Mouse (Mus musculus): Measurements from ENCODE around the gene Fbxw11.
"Not testable (repeated sequence)": the region's sequence is repeated elsewhere in the genome, so short reads cannot be mapped to it uniquely, and the experiment has no call there.

Fbxw11 gene

GRCm38 (mm10) chr11:32708739-32709501 is 66.4 kb downstream of the Fbxw11 start:
- DNase-seq (ENCODE audit: low spot score in 2 of 2), result no peak

GRCm38 (mm10) chr11:32709563-32709962 is 67.0 kb downstream of the Fbxw11 start:
- DNase-seq (ENCODE audit: low spot score in 2 of 2), result no peak

- no peak for DNase-seq (ENCODE audit: low spot score in 2 of 2)
These were observed 71.7 kb downstream of the Fbxw11 start for GRCm38 (mm10) chr11:32714230-32714629.

- DNase-seq (ENCODE audit: low spot score in 2 of 2), result no peak
These were observed 72.4 kb downstream of the Fbxw11 start for GRCm38 (mm10) chr11:32714896-32715295.

- DNase-seq (ENCODE audit: low spot score in 2 of 2), result no peak
These were observed 73.0 kb downstream of the Fbxw11 start for GRCm38 (mm10) chr11:32715495-32715894.

- no peak for DNase-seq (ENCODE audit: low spot score in 2 of 2)
These were observed 73.4 kb downstream of the Fbxw11 start for GRCm38 (mm10) chr11:32715970-32716369.

- DNase-seq (ENCODE audit: low spot score in 2 of 2), result no peak
These were observed 74.4 kb downstream of the Fbxw11 start for GRCm38 (mm10) chr11:32716876-32717275.

GRCm38 (mm10) chr11:32717711-32718110 is 75.2 kb downstream of the Fbxw11 start:
- not testable (repeated sequence) for DNase-seq (ENCODE audit: low spot score in 2 of 2)

- DNase-seq (ENCODE audit: low spot score in 2 of 2), result no peak
These were observed 75.8 kb downstream of the Fbxw11 start for GRCm38 (mm10) chr11:32718371-32718770.

- no peak for DNase-seq (ENCODE audit: low spot score in 2 of 2)
These were observed 76.5 kb downstream of the Fbxw11 start for GRCm38 (mm10) chr11:32718979-32719378.

- DNase-seq (ENCODE audit: low spot score in 2 of 2), result no peak
These were observed 80.1 kb downstream of the Fbxw11 start for GRCm38 (mm10) chr11:32722653-32723052.

- DNase-seq (ENCODE audit: low spot score in 2 of 2), result no peak
These were observed 80.8 kb downstream of the Fbxw11 start for GRCm38 (mm10) chr11:32723287-32723686.

GRCm38 (mm10) chr11:32725171-32725570 is 82.6 kb downstream of the Fbxw11 start:
- no peak for DNase-seq (ENCODE audit: low spot score in 2 of 2)

GRCm38 (mm10) chr11:32732467-32732866 is 89.9 kb downstream of the Fbxw11 start:
- DNase-seq (ENCODE audit: low spot score in 2 of 2), result no peak

GRCm38 (mm10) chr11:32733195-32733594 is 90.7 kb downstream of the Fbxw11 start:
- no peak for DNase-seq (ENCODE audit: low spot score in 2 of 2)

- DNase-seq (ENCODE audit: low spot score in 2 of 2), result no peak
These were observed 93.8 kb downstream of the Fbxw11 start for GRCm38 (mm10) chr11:32736371-32736770.

- DNase-seq (ENCODE audit: low spot score in 2 of 2), result no peak
These were observed 95.2 kb downstream of the Fbxw11 start for GRCm38 (mm10) chr11:32737729-32738128.

- DNase-seq (ENCODE audit: low spot score in 2 of 2), result no peak
These were observed 101.4 kb downstream of the Fbxw11 start for GRCm38 (mm10) chr11:32743891-32744290.

GRCm38 (mm10) chr11:32744463-32744862 is 101.9 kb downstream of the Fbxw11 start:
- DNase-seq (ENCODE audit: low spot score in 2 of 2), result no peak

GRCm38 (mm10) chr11:32745466-32745865 is 102.9 kb downstream of the Fbxw11 start:
- DNase-seq (ENCODE audit: low spot score in 2 of 2), result no peak

GRCm38 (mm10) chr11:32746036-32746435 is 103.5 kb downstream of the Fbxw11 start:
- DNase-seq (ENCODE audit: low spot score in 2 of 2), result no peak

GRCm38 (mm10) chr11:32746475-32746874 is 104.0 kb downstream of the Fbxw11 start:
- no peak for DNase-seq (ENCODE audit: low spot score in 2 of 2)

GRCm38 (mm10) chr11:32748800-32749199 is 106.3 kb downstream of the Fbxw11 start:
- DNase-seq (ENCODE audit: low spot score in 2 of 2), result no peak
